9 mouse cellular contexts compared by ENCODE assay signal in the genomic region with DNA sequence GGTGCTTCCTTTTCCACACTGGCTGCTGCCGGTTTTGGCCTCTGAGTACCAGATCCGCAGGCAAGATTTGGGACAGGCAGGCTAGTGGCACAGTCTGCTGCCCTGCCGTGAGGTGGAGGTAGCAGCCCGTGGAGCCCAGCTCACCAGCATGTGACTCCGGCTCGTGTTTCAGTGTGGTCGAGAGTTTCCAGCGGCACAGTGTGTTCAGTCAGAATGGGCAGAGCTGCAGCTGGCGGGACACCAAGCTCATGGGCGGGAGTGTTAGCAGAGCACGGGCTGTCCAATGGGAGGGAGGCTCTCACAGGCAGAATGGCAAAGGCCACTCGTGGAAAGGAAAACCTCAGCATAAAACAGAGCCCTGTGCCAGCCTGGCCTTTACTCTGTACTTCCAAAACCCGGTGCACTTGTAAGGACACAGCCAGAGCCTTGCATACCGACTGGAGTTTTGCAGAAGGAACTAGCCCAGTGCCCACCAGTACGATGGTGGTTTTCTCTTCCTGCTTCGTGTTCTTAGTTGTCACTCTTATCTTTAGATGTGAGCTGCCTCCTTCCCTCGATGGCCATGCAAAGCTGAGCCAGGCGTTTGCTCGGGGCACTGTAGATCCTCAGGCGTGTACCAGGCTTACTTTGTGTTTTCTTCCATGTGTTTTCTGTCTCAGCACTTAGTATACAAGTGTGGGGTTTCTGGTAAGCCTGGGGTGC. TPM values are rescaled to one million over a fixed set of nuclear protein-coding genes. Genes with fewer than 3 reads are reported as not detected.
DNase-seq lines count a peak whose midpoint lies in the region; ATAC-seq and TF ChIP-seq lines count a peak whose summit lies in the region.
"Had no signal": no experiment of that assay in that cellular context is flagged by ENCODE, and none has a peak within 500 bp of the region (broad histone marks: within the 10 kb centered on the region; RNA-seq: fewer than 3 reads in every experiment).

No protein-coding gene starts in this region.

- no peaks in the 10 kb centered on the region for H3K4me1 ChIP-seq in forebrain, embryonic 14.5 days (ENCODE audit: control insufficient read depth, insufficient read depth, low read length)
- peaks cover 4% of the 10 kb centered on the region; the same call in 1 of the 2 replicates for H3K4me1 ChIP-seq in forebrain, embryonic 10.5 days
- H3K4me1 ChIP-seq in limb, embryonic 13.5 days, result peaks cover 34% of the 10 kb centered on the region

- H3K27me3 ChIP-seq in forebrain, embryonic 14.5 days (replicated peaks; ENCODE audit: control insufficient read depth, insufficient read depth, low read length), result no peaks in the 10 kb centered on the region
- H3K27me3 ChIP-seq in forebrain, embryonic 10.5 days (ENCODE audit: poor library complexity, severe bottlenecking), result no peaks in the 10 kb centered on the region
- no peaks in the 10 kb centered on the region for H3K27me3 ChIP-seq in limb, embryonic 13.5 days
- H3K27me3 ChIP-seq in myocyte (ENCODE audit: control insufficient read depth, insufficient read depth, insufficient read length), result no peaks in the 10 kb centered on the region

- H3K4me3 ChIP-seq in forebrain, embryonic 14.5 days (ENCODE audit: low read depth, low read length), result no peak overlapping the region
- H3K4me3 ChIP-seq in forebrain, embryonic 10.5 days, result no peak overlapping the region
- H3K4me3 ChIP-seq in limb, embryonic 13.5 days, result no peak overlapping the region
- H3K4me3 ChIP-seq in myocyte, result no peak overlapping the region

- intact Hi-C loops in gastrocnemius, postnatal 14 days (cut with DNase I; ENCODE audit: low total_unique reads), result no loop called here

- no peaks in the 10 kb centered on the region for H3K79me2 ChIP-seq in myocyte (ENCODE audit: control insufficient read depth, insufficient read depth)

- H3K27ac ChIP-seq in forebrain, embryonic 14.5 days (ENCODE audit: low read depth, low read length), result no peak overlapping the region
- no peak overlapping the region for H3K27ac ChIP-seq in forebrain, embryonic 10.5 days
- peak overlapping the region; percentile 33; the same call in 1 of the 2 replicates for H3K27ac ChIP-seq in limb, embryonic 13.5 days

- ATAC-seq in forebrain, embryonic 14.5 days, result no peak; the same call in 1 of the 2 replicates
- peak; percentile 51; the same call in 1 of the 2 replicates for ATAC-seq in limb, embryonic 13.5 days (ENCODE audit: low FRiP score, low read depth)

- no peaks in the 10 kb centered on the region for H3K9me3 ChIP-seq in forebrain, embryonic 14.5 days (replicated peaks; ENCODE audit: control insufficient read depth, low read length)
- H3K9me3 ChIP-seq in forebrain, embryonic 10.5 days, result no peaks in the 10 kb centered on the region
- H3K9me3 ChIP-seq in limb, embryonic 13.5 days, result no peaks in the 10 kb centered on the region
- H3K9me3 ChIP-seq: G1E had no signal

- peak; percentile 41 for DNase-seq in forebrain, embryonic 14.5 days (ENCODE audit: low spot score)
- no peak for DNase-seq in forebrain, embryonic 10.5 days (ENCODE audit: extremely low spot score, low spot score)
- DNase-seq in cerebellum, adult 8-10 months, result peak; percentile 88
- peak; percentile 96 for DNase-seq in gastrocnemius, postnatal 14 days
- DNase-seq in kidney, adult 8-10 months, result peak; percentile 97 to 98
- DNase-seq in testis, postnatal 10 days (ENCODE audit: low spot score), result peak; percentile 91

- peaks cover 42% of the 10 kb centered on the region for H3K36me3 ChIP-seq in forebrain, embryonic 14.5 days (ENCODE audit: control insufficient read depth, insufficient read depth, low read length)
- H3K36me3 ChIP-seq in forebrain, embryonic 10.5 days (replicated peaks), result peaks cover 88% of the 10 kb centered on the region
- peaks cover 58% of the 10 kb centered on the region for H3K36me3 ChIP-seq in limb, embryonic 13.5 days
- no peaks in the 10 kb centered on the region for H3K36me3 ChIP-seq in myocyte (ENCODE audit: control insufficient read depth, insufficient read depth)

- no peak overlapping the region for H3K4me2 ChIP-seq in forebrain, embryonic 14.5 days (ENCODE audit: low read length)
- no peak overlapping the region for H3K4me2 ChIP-seq in limb, embryonic 13.5 days (replicated peaks)
- H3K4me2 ChIP-seq in myocyte (ENCODE audit: low read depth), result peak overlapping the region; percentile 43

- WGBS in forebrain, embryonic 14.5 days, result 77% methylated on average over 20 of the region's 20 CpGs
- 81% methylated on average over 20 of the region's 20 CpGs for WGBS in forebrain, embryonic 10.5 days
- WGBS in limb, embryonic 13.5 days, result 68% methylated on average over 20 of the region's 20 CpGs

- no peak overlapping the region for H3K9ac ChIP-seq in forebrain, embryonic 14.5 days (ENCODE audit: low read length)
- 0 out of 2 replicates have a peak overlapping the region, but pooled peaks have one; percentile 31 for H3K9ac ChIP-seq in limb, embryonic 13.5 days

- H3ac ChIP-seq in myocyte (ENCODE audit: control insufficient read depth, insufficient read length), result no peak overlapping the region

- TF ChIP-seq POLR2A in myocyte (IDR thresholded peaks at IDR 0.05; ENCODE audit: insufficient read length, low read depth), result no peak

TF ChIP-seq in myocyte, 11 proteins besides CTCF, POLR2A, EP300 and RAD21:
- TF ChIP-seq TCF3 (IDR thresholded peaks at IDR 0.05; ENCODE audit: insufficient read length, low read depth) (no peak), TCF12 (IDR thresholded peaks at IDR 0.05; ENCODE audit: insufficient read depth, poor library complexity, severe bottlenecking) (no peak), MYOG (IDR thresholded peaks at IDR 0.05; ENCODE audit: control insufficient read depth in 1 of 3, insufficient read depth in 1 of 3, insufficient read length in 2 of 3, low read depth in 2 of 3) (peak in 2 of 3 experiments; percentile 23 to 56), E2F4 (IDR thresholded peaks at IDR 0.05; ENCODE audit: insufficient read depth) (no peak), POLR2AphosphoS2 (IDR thresholded peaks at IDR 0.05; ENCODE audit: insufficient read length, low read depth) (no peak), CEBPB (IDR thresholded peaks at IDR 0.05; ENCODE audit: insufficient read depth, poor library complexity, severe bottlenecking) (no peak), MAX (IDR thresholded peaks at IDR 0.05; ENCODE audit: low read depth) (no peak), SRF (IDR thresholded peaks at IDR 0.05; ENCODE audit: control insufficient read depth, insufficient read length, low read depth) (no peak), USF1 (IDR thresholded peaks at IDR 0.05; ENCODE audit: low read depth) (peak; percentile 46), MYOD1 (IDR thresholded peaks at IDR 0.05; ENCODE audit: control insufficient read depth in 1 of 3, insufficient read length in 2 of 3, low read depth in 2 of 3) (peak in 1 of 3 experiments; percentile 62), REST (IDR thresholded peaks at IDR 0.05; ENCODE audit: insufficient read depth, insufficient read length) (no peak)

RNA-seq across cellular contexts. Expression of gene Pptc7, which starts 31.0 kb away (rescaled TPM):
- 5.2 and 5.9 TPM in 2 replicates for polyA plus RNA-seq in forebrain, embryonic 14.5 days (2014; fragmentation: Nextera tagmentation; extraction: Ambion mirVana)
- polyA plus RNA-seq in forebrain, embryonic 10.5 days (2016; fragmentation: Nextera tagmentation; extraction: Ambion mirVana), result 8.3 and 9.0 TPM in 2 replicates
- total RNA-seq in gastrocnemius, postnatal 14 days (2021), result 10 to 100 TPM; 39.6 to 74.8 TPM
- 8.5 and 8.8 TPM in 2 replicates for polyA plus RNA-seq in limb, embryonic 13.5 days (2015; fragmentation: Nextera tagmentation; extraction: Ambion mirVana)
- 6.2 TPM for polyA plus RNA-seq in myocyte (2012; fragmentation: generic; extraction: Trizol)

RNA-seq across cellular contexts. Expression of gene Rad9b, which starts 38.9 kb away (rescaled TPM):
- 12.2 and 13.1 TPM in 2 replicates for polyA plus RNA-seq in forebrain, embryonic 14.5 days (2014; fragmentation: Nextera tagmentation; extraction: Ambion mirVana)
- 10.7 and 11.0 TPM in 2 replicates for polyA plus RNA-seq in forebrain, embryonic 10.5 days (2016; fragmentation: Nextera tagmentation; extraction: Ambion mirVana)
- total RNA-seq in gastrocnemius, postnatal 14 days (2021), result under 1 TPM; 0.47 to 0.73 TPM
- 17.1 TPM in 2 replicates for polyA plus RNA-seq in limb, embryonic 13.5 days (2015; fragmentation: Nextera tagmentation; extraction: Ambion mirVana)
- polyA plus RNA-seq in myocyte (2012; fragmentation: generic; extraction: Trizol), result 1.9 TPM

RNA-seq across cellular contexts. Expression of gene Vps29, which starts 39.1 kb away (rescaled TPM):
- 288 and 315 TPM in 2 replicates for polyA plus RNA-seq in forebrain, embryonic 14.5 days (2014; fragmentation: Nextera tagmentation; extraction: Ambion mirVana)
- 187 and 195 TPM in 2 replicates for polyA plus RNA-seq in forebrain, embryonic 10.5 days (2016; fragmentation: Nextera tagmentation; extraction: Ambion mirVana)
- total RNA-seq in gastrocnemius, postnatal 14 days (2021), result 10 to 100 TPM; 48.9 to 50.1 TPM
- 185 and 193 TPM in 2 replicates for polyA plus RNA-seq in limb, embryonic 13.5 days (2015; fragmentation: Nextera tagmentation; extraction: Ambion mirVana)
- 139 TPM for polyA plus RNA-seq in myocyte (2012; fragmentation: generic; extraction: Trizol)

RNA-seq across cellular contexts. Expression of gene Tctn1, which starts 50.9 kb away (rescaled TPM):
- polyA plus RNA-seq in forebrain, embryonic 14.5 days (2014; fragmentation: Nextera tagmentation; extraction: Ambion mirVana), result 3.5 and 3.6 TPM in 2 replicates
- polyA plus RNA-seq in forebrain, embryonic 10.5 days (2016; fragmentation: Nextera tagmentation; extraction: Ambion mirVana), result 5.8 and 6.2 TPM in 2 replicates
- total RNA-seq in gastrocnemius, postnatal 14 days (2021), result 1 to 10 TPM; 2.4 to 3.0 TPM
- polyA plus RNA-seq in limb, embryonic 13.5 days (2015; fragmentation: Nextera tagmentation; extraction: Ambion mirVana), result 5.7 and 5.8 TPM in 2 replicates
- 4.7 TPM for polyA plus RNA-seq in myocyte (2012; fragmentation: generic; extraction: Trizol)

RNA-seq across cellular contexts. Expression of gene Gpn3, which starts 56.6 kb away (rescaled TPM):
- 54.9 and 57.2 TPM in 2 replicates for polyA plus RNA-seq in forebrain, embryonic 14.5 days (2014; fragmentation: Nextera tagmentation; extraction: Ambion mirVana)
- 84.6 and 92.9 TPM in 2 replicates for polyA plus RNA-seq in forebrain, embryonic 10.5 days (2016; fragmentation: Nextera tagmentation; extraction: Ambion mirVana)
- total RNA-seq in gastrocnemius, postnatal 14 days (2021), result 10 to 100 TPM; 20.0 to 26.6 TPM
- 78.2 and 81.9 TPM in 2 replicates for polyA plus RNA-seq in limb, embryonic 13.5 days (2015; fragmentation: Nextera tagmentation; extraction: Ambion mirVana)
- 18.9 TPM for polyA plus RNA-seq in myocyte (2012; fragmentation: generic; extraction: Trizol)
